Mouse (Mus musculus) lung, postnatal 0 days (tissue): ENCODE results near the gene Slc4a4.

Source experiments
- CTCF ChIP-seq: IDR thresholded peaks from 2 replicates; pipeline ENCODE4 v1.5.1; 2016; ENCODE audit warnings: antibody characterized with exemption, mild to moderate bottlenecking
- EP300 ChIP-seq: IDR thresholded peaks from 2 replicates; pipeline ENCODE4 v1.6.1; 2016; ENCODE audit warnings: antibody characterized with exemption, mild to moderate bottlenecking, control low read depth

GRCm38 (mm10) chr5:89218222-89218621, 331.6 kb downstream of the Slc4a4 start:
- TF ChIP-seq CTCF (no peak), EP300 (no peak)
